Mouse (Mus musculus) limb, embryonic 13.5 days (tissue): Measurements from ENCODE around the gene Akr1c19. TPM values are rescaled to one million over a fixed set of nuclear protein-coding genes. Genes with fewer than 3 reads are reported as not detected.

Experiments used
- ATAC-seq: fragments of 200-750 bp; cut with Nextera tagmentation; 2 replicates; pipeline ENCODE4 v1.8.0; 2017; ENCODE audit warnings: low read depth, moderate number of reproducible peaks, moderate TSS enrichment; ENCODE audit not compliant: low FRiP score
- H3K27ac ChIP-seq: fragments of 300-500 bp; sonication (generic); 2 replicates; pipeline ENCODE4 v1.5.1; 2015; ENCODE audit warnings: inconsistent platforms, mild to moderate bottlenecking, moderate library complexity
- H3K27me3 ChIP-seq: fragments of 300-500 bp; sonication (generic); 2 replicates; pipeline ENCODE4 v1.6.1; 2015; ENCODE audit warnings: mild to moderate bottlenecking, inconsistent platforms
- H3K36me3 ChIP-seq: fragments of 300-500 bp; sonication (generic); 2 replicates; pipeline ENCODE4 v1.6.1; 2015; ENCODE audit warnings: inconsistent platforms, mild to moderate bottlenecking, moderate library complexity
- H3K4me1 ChIP-seq: fragments of 300-500 bp; sonication (generic); 2 replicates; pipeline ENCODE4 v1.6.1; 2015; ENCODE audit warnings: inconsistent platforms
- H3K4me2 ChIP-seq: fragments of 300-500 bp; sonication (generic); replicated peaks from 2 replicates; pipeline ENCODE4 v1.6.1; 2015; ENCODE audit warnings: inconsistent platforms, mild to moderate bottlenecking, moderate library complexity
- H3K4me3 ChIP-seq: fragments of 300-500 bp; sonication (generic); 2 replicates; pipeline ENCODE4 v1.5.1; 2015; ENCODE audit warnings: moderate library complexity, mild to moderate bottlenecking, inconsistent platforms
- H3K9ac ChIP-seq: fragments of 300-500 bp; sonication (generic); 2 replicates; pipeline ENCODE4 v1.6.1; 2015; ENCODE audit warnings: mild to moderate bottlenecking, inconsistent platforms
- H3K9me3 ChIP-seq: fragments of 300-500 bp; sonication (generic); 2 replicates; pipeline ENCODE4 v1.6.1; 2016; ENCODE audit warnings: inconsistent platforms
- WGBS: fragments of 180-500 bp; shearing (Covaris S2); methylation state at CpG from one replicate; pipeline ENCODE4 v1.1.7; 2015; 5-methylcytosine and 5-hydroxymethylcytosine counted together
- polyA plus RNA-seq: library from polyadenylated mRNA; unstranded; fragments of >200 nt; fragmentation: Nextera tagmentation; extraction: Ambion mirVana; gene quantifications from 2 replicates; pipeline ENCODE4 v1.2.1, GENCODE M21; 2015

Akr1c19 gene
- polyA plus RNA-seq, 1 experiment from 2014 or later = 0.52 TPM

- Histone ChIP-seq H3K27me3 (no peaks in the 10 kb centered on the region), H3K4me3 (no peak within 1 kb of the TSS), H3K9me3 (no peaks in the 10 kb centered on the region), H3K4me2 (no peak within 1 kb of the TSS), H3K9ac (no peak within 1 kb of the TSS), H3K27ac (no peak within 1 kb of the TSS), H3K4me1 (no peaks in the 10 kb centered on the region), H3K36me3 (no peaks in the 10 kb centered on the region)
- no peak for ATAC-seq
- 68% methylated on average over 4 of the region's 4 CpGs for WGBS
These were observed 50.8 kb downstream of the Akr1c19 start, which contains the start of gene Akr1c12 for GRCm38 (mm10) chr13:4279284-4279683. Akr1c12 (minus strand) TSS chr13:4279433.

DNA sequence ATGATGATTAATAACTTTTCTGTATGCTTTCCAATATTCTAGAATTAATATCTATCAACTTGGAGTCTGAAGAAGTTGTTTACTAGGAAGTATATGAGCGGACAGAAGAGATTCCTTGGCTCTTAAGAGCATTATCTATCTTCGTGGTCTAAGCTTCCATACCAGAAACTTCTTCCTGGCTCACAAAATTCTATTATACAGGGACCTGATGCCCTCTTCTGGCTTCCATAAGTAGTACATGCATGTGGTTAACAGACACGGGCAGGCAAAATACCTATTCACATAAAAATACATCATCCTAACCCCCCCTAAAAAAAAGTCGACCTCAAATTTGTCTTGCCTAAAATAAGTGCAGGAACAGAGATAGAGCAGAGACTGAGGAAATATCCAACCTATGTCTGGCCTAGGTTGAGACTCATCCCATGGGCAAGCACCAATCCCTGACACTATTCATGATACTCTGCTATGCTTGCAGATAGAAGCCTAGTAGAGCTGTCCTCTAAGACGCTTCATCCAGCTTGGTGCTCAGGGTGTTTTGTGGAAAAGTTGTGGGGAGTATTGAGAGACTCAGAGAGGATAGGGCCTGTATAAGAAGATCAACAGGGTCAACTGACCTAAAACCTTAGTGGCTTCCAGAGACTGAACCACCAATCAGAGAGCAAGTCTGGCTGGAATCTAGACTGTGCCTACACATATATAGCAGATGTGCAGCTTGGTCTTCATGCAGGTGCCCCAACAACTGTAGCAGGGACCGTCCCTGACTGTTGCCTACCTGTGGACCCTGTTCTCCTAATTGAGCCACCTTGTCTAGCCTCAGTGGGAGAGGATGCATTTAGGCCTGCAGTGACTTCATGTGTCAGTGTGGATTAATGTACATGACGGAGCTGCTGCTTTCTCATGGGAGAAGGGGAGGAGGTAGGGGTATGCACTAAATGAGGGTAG lies 53.2 kb downstream of the Akr1c19 start:
- Histone ChIP-seq H3K4me2 (no peak overlapping the region), H3K9me3 (no peaks in the 10 kb centered on the region), H3K27ac (no peak overlapping the region), H3K27me3 (no peaks in the 10 kb centered on the region), H3K36me3 (no peaks in the 10 kb centered on the region), H3K9ac (no peak overlapping the region), H3K4me3 (no peak overlapping the region), H3K4me1 (no peaks in the 10 kb centered on the region)
- no peak; the same call in 1 of the 2 replicates for ATAC-seq
- 38% methylated on average over 7 of the region's 7 CpGs for WGBS

DNA sequence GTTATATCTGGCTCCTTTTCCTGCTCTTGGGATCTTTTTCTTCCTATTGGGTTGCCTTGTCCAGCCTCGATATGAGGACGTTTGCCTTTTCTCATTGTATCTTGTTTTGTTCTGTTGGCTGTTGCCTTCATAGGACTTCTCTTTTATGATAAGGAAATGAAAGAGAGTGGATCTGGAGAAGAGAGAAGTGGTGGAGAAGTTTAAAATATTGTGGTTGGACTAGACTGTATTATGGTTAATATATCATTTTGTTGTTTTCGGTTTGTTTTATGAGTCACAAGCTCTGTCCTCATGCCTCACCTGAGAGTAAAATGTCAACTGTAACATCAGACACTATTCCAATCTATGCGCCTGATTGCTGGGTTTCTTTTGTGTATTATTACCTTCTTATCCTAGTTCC lies 68.5 kb downstream of the Akr1c19 start:
- Histone ChIP-seq H3K9me3 (no peaks in the 10 kb centered on the region), H3K4me3 (no peak overlapping the region), H3K4me2 (no peak overlapping the region), H3K27ac (no peak overlapping the region), H3K4me1 (no peaks in the 10 kb centered on the region), H3K27me3 (no peaks in the 10 kb centered on the region), H3K9ac (no peak overlapping the region), H3K36me3 (no peaks in the 10 kb centered on the region)
- WGBS = 95% methylated on average over 4 of the region's 4 CpGs
- ATAC-seq = no peak

Other genes starting within 250 kb of the Akr1c19 start
- 1.5 and 1.6 TPM in 2 replicates for gene Akr1c14, start 179.7 kb upstream of the Akr1c19 start, polyA plus RNA-seq
- gene Akr1c18, start 78.0 kb upstream of the Akr1c19 start, polyA plus RNA-seq = not detected in 2 replicates
- 1.1 and 2.0 TPM in 2 replicates for gene Akr1c13, start 37.5 kb upstream of the Akr1c19 start, polyA plus RNA-seq
- gene Akr1c12, start 50.7 kb downstream of the Akr1c19 start, polyA plus RNA-seq = 0.11 and 0.17 TPM in 2 replicates
- gene Akr1c6, start 205.6 kb downstream of the Akr1c19 start, polyA plus RNA-seq = not detected in 2 replicates